Mouse (Mus musculus): ENCODE measurements around the gene Gm10471.
"Not testable (repeated sequence)": the region's sequence is repeated elsewhere in the genome, so short reads cannot be mapped to it uniquely, and the experiment has no call there.

DNA sequence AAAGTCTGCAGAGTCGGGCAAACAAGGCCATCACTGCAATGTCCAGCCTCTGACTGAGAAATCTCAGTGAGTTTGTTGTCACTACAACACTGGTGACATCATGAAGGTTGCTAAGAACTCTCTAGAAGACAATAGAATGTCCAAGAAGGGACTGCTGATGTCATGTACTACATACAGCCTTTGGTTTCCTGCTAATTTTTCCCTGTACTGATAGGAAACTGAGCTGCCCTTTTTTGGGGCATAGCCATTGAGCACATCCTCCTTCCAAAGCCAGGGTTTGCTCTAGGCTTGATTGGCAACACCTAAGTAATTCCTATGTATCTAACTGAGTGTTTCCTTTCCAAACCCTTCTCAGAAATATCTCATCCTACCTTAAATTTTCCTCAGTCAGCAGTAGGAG, at the start of gene Gm10471:
- not testable (repeated sequence) for TF ChIP-seq CTCF, EP300 (IDR thresholded peaks at IDR 0.05; ENCODE audit: low read depth)

Measured in liver, embryonic 14.5 days (tissue).